Mouse (Mus musculus) 3134 (cell line): ENCODE measurements around the gene Nog.

Experiments
- DNase-seq: peaks from one replicate; pipeline ENCODE4 v3.0.0-alpha.2; 2011; ENCODE audit warnings: low spot score; ENCODE audit not compliant: insufficient read length; ENCODE audit errors: extremely low read depth

Nog gene

DNA sequence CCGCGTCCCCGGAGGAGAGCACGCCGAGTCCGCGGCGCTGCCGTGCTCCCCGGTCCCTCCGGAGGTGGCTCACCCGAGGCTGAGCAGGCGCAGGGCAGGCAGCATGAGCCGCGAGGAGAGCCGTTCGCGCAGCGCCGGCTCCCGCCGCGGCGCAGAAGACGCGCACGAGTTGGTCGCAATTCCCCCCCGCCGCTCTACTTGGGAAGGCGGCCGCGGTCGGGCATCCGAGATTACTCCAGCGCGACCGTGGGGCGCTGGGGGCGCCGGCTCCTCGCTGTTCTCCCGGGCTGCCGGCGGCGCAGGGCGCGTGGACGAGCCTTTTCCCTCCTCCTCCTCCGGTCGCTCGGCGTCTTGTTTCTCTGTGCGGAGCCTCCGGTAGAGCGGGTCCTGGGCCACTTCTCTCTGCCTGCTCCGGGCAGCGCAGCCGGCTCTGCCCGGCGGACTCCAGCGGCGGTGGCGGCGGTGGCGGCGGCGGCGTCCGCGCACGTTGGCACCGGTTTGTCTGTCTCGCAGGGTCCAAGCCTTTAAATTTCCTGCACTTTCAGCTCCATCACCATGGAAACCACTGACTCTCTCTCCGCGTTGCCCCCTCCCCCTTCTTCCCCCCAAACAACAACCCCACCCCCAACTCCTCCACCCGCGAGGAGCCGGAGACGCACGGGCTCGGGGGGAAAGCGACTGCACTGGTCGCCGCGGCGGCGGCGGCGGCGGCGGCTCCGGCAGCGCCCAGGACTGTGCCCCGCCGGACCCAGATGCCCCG lies at the start of gene Nog:
Gene Nog, minus strand, starts transcription at position 277 of the 760 bp plus-strand sequence.
- no peak for DNase-seq

DNA sequence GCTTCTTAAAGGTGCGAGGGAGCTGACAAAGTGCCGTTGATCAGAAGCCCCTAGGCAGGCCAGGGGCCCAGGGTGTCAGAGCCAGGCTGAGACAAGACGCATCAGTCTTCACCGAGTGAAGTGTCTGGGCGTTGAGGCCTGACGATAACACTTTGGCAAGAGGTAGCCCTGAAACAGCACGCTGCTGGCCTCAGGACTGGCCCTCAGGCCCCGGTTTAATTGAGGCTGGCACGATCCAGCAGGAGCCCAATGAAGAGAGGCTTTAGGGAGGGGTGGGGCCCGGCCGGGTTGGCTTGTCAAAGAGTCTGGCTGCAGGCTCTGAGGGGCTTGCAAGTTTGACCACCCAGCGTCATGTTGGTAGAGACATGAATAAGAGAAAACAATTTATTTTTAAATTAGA lies 38.1 kb upstream of the Nog start:
- no peak for DNase-seq

DNA sequence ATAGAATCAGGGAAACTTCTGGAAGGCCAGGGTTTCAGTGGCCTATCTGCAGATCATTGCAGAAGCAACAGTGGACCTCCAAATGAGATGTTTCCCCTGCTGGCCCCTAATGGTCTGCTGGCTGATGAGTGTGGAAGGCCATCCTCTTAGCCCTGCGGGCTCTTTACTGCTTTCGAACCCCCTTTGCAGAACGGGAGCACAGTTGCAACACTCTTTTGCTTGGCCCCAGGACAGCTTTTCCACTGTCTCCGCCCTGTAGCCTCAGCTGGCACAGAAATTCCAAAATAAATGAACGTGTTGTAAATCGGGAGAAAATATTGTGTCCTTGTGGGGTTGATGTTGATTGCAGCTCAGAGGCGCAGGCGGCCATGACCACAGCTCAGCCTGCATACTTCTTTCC lies 37.7 kb upstream of the Nog start:
- DNase-seq = no peak

DNA sequence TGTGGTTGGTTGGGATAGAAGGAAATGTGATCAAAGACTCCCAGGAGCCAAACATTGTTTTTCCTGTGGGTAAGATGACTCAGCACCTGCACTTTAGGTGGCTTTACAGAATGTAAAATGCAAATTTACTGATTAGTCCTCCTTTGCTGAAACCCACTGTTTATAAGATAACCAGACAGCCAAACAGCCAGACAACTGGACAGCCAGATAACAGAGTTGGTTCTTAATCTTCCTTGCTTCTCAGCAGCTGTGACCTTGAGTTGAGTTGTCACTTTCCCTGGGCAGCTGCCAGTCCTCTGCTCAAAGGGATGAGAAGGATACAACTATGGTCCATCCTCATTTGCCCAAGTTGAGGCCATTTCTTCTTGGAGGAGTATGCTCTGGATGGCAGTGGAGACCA lies 35.8 kb upstream of the Nog start:
- no peak for DNase-seq

DNA sequence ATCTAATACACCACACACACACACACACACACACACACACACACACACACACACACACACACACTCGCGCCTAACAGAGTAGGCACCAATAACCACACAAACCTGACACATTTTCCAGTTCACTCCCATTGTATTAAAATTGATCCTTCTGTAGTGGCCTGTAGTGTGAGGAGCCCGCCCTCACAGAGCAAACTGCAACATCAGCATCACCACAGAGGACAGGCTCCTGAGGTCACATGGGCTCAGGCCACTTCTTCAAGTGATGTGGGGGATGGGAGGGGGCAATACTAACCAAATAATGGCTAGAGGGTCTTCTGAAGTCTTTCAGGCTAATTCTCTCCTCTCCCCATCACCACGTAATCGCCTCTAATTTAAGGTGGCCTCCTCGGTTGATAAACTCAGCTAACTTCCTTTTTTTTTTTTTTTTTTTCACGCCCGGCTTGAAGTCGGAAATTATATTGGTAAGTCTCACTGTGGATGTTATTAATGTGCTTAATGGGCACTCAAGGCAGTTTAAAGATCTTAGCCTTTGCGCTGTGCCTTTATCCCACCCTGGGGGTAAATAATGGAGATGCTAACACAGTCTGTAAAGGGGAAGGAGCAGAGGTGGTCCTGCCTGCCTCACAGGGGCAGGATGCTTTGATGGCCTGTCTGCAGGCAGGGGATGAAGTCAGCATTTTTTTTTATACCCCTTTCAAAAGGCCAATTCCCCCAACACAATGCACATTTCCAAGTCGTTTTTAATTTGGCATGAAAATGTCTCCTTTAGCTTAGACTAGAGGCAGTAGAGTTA lies 25.2 kb upstream of the Nog start:
- DNase-seq = no peak

DNA sequence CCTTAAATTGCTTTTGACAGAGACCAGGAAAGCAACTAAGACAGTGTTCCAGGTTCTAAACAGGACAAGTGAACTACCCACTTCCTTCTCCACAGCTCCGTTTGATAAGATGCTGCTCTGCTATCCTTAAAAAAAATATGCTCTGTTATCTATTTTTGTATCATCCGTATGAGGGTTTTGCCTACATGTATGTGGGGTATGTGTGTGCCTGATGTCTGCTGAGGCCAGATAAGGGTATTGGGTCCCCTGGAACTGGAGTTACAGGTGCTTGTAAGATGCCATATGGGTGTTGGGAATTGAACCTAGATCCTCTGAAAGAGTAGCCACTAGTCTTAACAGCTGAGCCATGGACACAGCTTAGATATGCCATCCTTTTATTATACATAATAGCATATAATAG lies 19.6 kb upstream of the Nog start:
- no peak for DNase-seq

DNA sequence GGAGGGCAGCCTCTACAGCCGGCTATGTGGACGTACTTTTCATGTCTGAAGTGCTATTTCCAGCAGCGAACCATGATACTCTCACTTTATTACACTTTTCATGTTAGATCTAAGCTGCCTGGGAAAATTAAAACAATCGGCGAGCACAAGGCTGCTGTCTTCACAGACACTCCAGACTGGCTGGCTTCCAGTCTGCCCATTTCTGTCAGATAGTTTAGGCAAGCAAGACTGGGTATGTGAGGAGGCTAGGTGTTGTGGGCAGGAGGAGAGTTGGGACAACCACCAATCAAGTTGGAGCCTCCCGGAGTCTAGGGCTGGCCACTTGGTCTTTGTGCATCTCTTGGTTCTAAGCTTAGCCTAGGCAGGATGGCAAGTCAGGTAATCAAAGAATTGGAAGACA lies 17.5 kb upstream of the Nog start:
- DNase-seq = no peak

DNA sequence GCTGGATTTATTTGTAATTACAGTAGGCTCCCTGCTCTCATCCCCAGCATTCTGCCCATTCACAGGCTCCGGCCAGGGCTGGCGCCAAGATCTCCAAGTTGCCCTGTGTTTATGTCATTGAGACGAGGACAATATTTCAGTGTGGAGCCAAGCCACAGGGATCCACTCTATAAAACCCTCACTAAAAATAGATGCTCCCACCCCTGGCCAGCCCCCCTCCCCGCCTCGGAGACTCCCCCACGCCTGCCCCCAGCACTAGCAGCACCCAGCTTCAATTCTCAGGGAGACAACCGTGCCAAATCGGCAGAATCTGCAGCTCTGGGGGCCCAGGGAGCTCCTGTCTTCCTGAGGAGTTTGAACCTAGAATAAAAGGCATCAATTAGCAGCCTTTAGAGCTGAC lies 16.2 kb upstream of the Nog start:
- no peak for DNase-seq

DNA sequence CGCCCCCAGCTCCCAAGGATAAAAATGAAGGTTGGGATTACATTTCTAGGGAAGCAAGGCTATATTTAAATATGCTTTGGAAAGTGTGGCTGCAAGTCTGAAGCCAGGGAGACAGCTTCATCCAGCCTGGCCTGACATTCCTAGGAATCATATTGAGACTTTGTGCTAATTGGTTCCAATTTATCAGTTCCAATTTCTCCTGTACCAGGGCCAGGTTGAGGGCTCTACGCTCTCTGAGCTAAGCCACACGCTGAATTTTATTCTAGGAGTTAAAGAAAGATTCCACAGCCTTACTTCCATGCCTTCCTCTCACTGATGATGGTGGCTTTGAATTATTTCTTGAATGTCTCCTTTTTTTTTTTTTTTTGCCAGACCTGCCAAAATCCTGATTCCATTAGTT lies 15.6 kb upstream of the Nog start:
- no peak for DNase-seq

DNA sequence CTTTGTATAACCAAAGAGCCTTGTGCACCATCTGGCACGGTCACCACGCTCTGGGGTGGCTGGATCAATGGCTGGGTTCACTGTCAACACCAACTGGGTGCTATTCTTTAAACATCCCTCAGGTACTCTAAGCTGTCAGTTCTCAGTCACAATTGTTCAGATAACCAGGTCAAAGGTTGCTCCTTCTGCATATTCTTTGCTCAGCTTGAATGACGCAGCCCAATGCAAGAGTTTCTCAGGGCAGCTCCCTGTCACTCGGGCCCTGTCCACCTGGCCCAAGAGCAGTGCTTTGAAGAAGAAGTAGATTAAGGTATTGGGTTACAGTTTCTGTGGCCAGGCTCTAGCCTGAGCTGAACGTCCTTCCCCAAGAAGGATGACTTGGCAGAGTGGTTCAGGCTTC lies 12.2 kb upstream of the Nog start:
- DNase-seq = no peak

DNA sequence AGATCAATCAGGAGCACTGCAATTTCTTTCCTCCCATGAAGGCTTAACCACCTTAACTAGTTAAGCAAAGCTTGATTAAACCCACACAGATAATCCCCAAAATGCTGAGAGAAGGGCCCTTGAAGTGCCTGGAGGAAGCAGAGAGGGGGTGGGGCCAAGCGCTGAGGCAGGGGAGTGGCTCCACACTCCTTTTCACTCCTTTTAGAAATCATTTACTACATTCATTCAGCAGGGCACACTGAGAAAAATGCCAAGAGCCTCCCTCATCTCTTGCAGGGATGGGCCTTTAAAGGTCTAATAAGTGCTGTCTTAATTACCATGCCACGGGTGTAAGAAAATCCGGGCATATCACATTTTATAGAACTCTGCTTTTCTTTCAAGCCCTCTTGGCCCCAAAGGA lies 10.2 kb upstream of the Nog start:
- no peak for DNase-seq

DNA sequence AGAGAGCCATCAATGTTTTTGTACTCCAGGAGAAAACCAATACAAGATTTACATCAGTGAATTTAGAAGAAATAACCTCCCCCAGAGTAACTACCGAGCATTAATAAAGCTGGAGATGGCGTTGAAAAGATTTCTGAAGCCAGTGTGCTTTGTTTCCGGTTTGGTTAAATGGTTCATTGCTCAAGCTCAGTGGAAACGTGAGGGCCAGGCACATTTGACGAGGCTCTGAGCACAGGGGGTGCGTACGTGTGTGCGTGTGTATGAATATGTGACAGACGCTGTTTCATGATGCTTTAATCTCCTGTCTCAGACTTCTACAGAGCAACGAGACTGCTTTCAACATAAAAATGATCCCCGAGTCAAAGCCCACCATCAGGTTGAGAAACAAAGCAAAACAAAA lies 8.1 kb upstream of the Nog start:
- no peak for DNase-seq

DNA sequence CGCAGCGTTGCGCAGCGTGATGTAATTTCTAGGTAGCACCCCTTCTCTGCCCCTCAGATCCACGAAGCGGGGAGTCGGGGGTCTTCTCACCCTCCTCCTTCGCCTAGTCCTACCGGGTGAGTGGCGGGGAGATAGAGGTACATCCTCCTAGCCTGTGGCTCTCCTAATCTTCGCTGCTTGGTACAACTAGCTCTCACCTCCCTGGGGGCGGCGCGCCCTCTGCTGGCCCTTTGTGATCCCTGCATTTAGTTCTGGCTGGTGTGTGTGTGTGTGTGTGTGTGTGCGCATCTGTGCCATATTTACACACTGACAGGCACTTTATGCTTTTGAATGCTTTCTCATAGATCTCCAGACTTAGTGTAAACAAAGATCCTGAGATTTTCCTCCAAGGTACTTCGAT lies 1.3 kb upstream of the Nog start:
- peak; percentile 53 for DNase-seq

DNA sequence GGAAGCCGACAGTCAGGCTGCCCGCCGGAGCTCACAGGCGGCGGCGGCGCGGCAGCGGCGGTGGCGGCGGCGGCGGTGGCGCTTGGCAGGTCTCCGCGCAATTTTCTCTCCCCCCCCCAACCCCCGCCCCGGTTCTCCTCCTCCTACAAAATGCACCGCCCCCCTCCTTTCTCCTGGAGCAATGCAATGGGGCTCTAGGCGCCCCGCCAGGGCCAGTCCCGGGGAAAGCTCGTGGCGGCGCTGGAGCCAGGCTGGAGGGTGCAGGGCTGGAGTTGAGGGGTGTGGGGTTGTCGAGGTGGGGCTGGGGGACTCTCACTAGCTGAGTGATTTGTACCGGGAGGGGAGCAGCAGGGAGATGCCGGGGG lies 666 bp upstream of the Nog start:
- DNase-seq = no peak

DNA sequence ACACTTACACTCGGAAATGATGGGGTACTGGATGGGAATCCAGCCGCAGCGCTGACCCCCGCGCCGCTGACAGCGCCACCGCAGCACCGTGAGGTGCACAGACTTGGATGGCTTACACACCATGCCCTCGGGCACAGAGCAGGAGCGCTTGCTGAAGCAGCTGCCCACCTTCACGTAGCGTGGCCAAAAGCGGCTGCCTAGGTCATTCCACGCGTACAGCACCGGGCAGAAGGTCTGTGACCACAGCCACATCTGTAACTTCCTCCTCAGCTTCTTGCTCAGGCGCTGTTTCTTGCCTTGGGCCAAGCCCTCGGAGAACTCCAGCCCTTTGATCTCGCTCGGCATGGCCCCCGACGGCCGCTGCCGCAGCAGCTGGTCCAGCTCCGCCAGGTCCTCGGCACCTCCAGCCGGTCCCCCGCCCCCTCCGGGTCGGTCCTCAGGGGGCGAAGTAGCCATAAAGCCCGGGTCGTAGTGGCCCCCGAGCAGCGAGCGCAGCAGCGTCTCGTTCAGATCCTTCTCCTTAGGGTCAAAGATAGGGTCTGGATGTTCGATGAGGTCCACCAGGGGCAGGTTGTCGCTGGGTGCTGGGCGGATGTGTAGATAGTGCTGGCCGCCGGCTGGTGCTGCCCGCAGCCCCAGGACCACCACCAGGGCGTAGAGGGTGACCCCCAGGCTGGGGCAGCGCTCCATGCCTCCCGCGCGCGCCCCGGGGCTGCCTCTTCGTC lies 639 bp downstream of the Nog start:
- no peak for DNase-seq

DNA sequence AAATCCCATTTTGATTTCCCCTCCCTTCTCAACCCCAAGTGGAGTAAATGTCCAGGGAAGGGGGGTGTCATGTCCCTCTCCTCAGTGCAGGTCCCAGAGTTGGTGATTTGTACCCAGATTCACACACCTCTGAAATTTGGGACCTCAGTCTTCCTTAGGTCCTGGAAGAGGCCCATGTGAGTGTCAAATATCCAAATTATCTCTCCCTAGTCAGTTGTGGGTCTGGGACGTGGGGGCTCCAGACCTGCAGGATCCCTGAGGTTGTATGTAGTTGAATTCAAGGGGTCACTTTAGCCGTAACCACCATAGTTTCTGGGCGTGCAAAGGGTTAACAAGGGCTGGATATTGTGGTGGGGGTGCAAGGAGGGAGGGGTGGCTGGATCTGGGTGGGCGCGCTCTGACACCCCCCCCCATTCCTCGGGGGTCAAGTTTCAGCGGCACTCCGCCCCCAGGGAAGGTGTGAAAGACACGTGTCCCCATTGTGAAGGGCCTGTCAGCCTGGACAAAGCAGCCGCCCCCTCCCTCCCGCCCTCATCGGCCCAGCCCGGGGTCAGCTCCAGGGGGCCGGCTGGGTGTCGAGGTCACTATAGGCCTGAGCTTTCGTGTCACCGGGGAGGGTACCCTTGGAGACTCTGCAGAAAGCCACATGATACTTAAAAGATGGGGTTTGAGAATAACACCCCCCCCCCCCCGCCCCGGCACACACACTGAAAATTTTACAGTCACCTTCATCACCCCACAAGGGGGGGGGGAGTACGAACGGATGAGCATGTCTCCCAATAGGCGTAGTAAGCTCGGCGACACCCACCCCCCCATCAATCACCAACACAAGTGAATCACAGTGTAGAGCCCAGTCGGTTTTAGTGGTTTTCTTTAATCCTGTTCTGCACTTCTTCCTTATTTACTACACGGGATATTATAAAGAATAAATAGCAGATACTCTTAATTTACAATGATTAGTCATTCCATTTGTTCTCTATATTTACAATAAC lies 2.1 kb downstream of the Nog start:
- DNase-seq = no peak

DNA sequence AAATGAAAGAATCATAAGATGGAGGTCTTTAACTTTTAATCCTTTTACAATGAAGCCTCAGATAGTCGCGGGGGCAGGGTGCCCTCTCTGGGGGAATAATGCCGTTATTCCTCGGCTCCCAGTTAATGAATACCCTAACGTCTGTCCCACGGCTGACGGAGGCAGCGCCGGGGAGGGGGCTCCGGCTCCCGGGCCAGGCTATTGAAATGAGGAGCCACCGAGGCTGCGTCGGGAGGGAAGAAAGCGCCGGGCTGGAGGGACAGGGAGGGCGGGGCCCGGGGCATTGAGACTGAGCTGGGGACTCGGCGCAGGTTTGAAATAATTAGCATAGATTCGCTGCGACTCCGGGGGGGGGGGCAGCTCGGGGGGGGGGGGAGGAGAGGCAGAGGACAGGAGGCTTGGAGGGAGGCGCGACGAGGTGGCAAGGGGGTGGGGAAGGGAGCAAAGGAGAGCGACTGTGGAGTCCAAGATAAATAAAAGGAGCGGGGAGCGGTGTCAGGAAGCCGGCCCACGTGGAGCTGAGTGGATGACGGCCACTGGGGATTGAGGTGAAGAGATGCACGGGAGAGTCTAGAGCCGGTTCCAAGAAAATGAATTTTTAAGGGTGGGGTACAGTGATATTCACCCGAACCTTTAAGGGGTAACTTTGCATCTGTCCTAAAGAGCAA lies 2.9 kb downstream of the Nog start:
- DNase-seq = peak; percentile 64

DNA sequence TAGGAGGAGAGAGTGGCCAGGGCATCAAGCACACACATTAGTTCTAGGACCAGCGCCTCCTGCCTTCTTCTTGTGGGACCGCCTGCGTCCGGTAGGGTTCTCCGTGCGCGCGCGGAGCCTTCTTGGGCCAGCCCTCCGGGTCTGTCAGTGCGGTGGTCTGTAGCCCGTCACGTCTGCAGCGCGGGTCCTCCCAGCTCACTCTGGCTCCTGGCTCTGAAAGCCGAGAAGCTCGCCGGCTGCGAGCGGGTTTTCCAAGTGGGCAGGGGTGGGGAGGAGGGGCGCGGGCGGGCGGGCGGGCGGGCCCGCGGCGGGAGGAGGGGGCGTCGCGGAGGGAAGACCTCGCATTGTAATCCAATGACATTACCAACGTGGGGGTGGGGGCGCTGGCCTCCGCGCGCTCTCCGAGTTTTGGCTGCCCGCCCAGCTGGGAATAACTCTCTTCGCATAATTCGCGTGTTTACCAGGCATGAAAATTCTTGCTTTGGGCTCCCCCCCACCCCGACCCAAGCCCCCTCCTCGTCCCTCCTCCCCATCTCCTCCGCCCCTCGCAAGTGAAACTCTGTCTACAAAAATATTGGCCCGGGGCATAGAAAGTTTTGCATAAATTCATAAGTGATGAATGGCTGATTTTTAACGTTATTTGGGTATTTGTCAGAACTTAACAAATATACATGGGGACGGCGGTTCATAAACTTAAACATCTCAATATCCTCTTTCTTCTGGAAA lies 3.7 kb downstream of the Nog start:
- peak; percentile 49 for DNase-seq

DNA sequence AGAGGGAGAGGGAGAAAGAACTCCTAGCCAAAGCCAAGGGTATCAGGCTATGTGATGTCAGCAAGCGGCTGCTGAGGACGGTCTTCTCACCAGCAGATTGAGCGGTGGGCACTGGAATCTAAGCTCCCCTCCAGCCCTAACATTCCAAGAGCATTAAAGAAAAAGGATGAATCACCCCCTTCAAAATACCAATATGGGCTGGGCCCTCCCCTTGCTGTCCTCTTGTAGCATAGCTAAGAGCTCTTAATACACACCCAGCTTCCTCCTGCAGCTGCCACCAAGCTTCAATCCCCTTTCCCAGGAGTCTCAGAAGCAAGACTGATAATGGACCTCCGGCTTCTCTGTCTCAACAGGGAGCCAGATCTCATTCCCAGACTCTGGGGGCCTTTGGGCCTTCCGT lies 4.6 kb downstream of the Nog start:
- peak; percentile 35 for DNase-seq
